Mouse (Mus musculus) midbrain, embryonic 10.5 days (tissue): Measurements from ENCODE around the gene Mptx2. TPM values are rescaled to one million over a fixed set of nuclear protein-coding genes. Genes with fewer than 3 reads are reported as not detected.
"Not testable (repeated sequence)": the region's sequence is repeated elsewhere in the genome, so short reads cannot be mapped to it uniquely, and the experiment has no call there.

Experiments
- DNase-seq: peaks from one replicate; pipeline ENCODE4 v3.0.0-alpha.2; 2017; ENCODE audit warnings: low spot score
- H3K27ac ChIP-seq: fragments of 300-500 bp; sonication (generic); replicated peaks from 2 replicates; pipeline ENCODE4 v1.5.1; 2016; ENCODE audit warnings: mild to moderate bottlenecking
- H3K27me3 ChIP-seq: fragments of 300-500 bp; sonication (generic); 2 replicates; pipeline ENCODE4 v1.6.1; 2016; ENCODE audit warnings: low read depth, mild to moderate bottlenecking; ENCODE audit not compliant: poor library complexity, severe bottlenecking
- H3K36me3 ChIP-seq: fragments of 300-500 bp; sonication (generic); 2 replicates; pipeline ENCODE4 v1.6.1; 2016; ENCODE audit warnings: mild to moderate bottlenecking, moderate library complexity
- H3K4me1 ChIP-seq: fragments of 300-500 bp; sonication (generic); 2 replicates; pipeline ENCODE4 v1.6.1; 2016
- H3K4me3 ChIP-seq: fragments of 300-500 bp; sonication (generic); 2 replicates; pipeline ENCODE4 v1.5.1; 2016; ENCODE audit warnings: mild to moderate bottlenecking, moderate library complexity
- H3K9me3 ChIP-seq: fragments of 300-500 bp; sonication (generic); replicated peaks from 2 replicates; pipeline ENCODE4 v1.6.1; 2016; ENCODE audit warnings: mild to moderate bottlenecking
- WGBS: fragments of 180-500 bp; shearing (Covaris S2); methylation state at CpG from one replicate; pipeline ENCODE4 v1.1.7; 2016; 5-methylcytosine and 5-hydroxymethylcytosine counted together
- polyA plus RNA-seq: library from polyadenylated mRNA; unstranded; fragments of >200 nt; fragmentation: Nextera tagmentation; extraction: Ambion mirVana; gene quantifications from 2 replicates; pipeline ENCODE4 v1.2.1, GENCODE M21; 2016

Mptx2 gene
- polyA plus RNA-seq: not detected in 2 replicates

GRCm38 (mm10) chr1:173277677-173278076 is at the start of gene Mptx2:
Gene Mptx2, minus strand, starts transcription at chr1:173277777.
- 77% methylated on average over 3 of the region's 3 CpGs for WGBS
- no peaks in the 10 kb centered on the region for H3K9me3 ChIP-seq
- H3K27ac ChIP-seq: no peak within 1 kb of the TSS
- H3K27me3 ChIP-seq: no peaks in the 10 kb centered on the region
- no peak within 1 kb of the TSS for H3K4me3 ChIP-seq
- DNase-seq: no peak
- no peaks in the 10 kb centered on the region for H3K36me3 ChIP-seq
- H3K4me1 ChIP-seq: no peaks in the 10 kb centered on the region

- H3K27ac ChIP-seq: no peak overlapping the region
- no peaks in the 10 kb centered on the region for H3K27me3 ChIP-seq
- H3K9me3 ChIP-seq: no peaks in the 10 kb centered on the region
- H3K36me3 ChIP-seq: no peaks in the 10 kb centered on the region
- no peak overlapping the region for H3K4me3 ChIP-seq
- peaks cover 10% of the 10 kb centered on the region; the same call in 1 of the 2 replicates for H3K4me1 ChIP-seq
- WGBS: 73% methylated on average over 1 of the region's 1 CpGs
- no peak for DNase-seq
Measured at GRCm38 (mm10) chr1:173326552-173326951, 49.0 kb upstream of the Mptx2 start.

DNA sequence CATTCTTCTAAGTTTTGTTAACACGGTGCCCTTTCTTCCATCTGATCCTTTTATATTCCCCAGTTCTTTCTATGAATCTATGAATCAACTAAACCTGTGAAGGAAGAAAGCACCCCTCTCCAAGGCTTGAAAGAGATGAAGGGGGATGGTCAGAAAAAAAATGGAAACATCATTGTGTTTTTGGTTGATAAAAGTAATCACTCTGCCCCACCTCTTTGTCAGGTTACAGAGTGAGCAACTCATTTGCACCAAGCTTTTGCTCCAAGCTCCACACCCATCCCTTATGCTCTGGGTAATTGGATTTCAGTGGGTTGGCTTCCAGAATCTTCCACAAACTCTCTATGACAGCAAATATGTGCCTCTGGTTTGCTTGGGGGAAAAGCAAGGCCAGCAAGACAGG is 47.8 kb upstream of the Mptx2 start:
- Histone ChIP-seq H3K4me1 (peaks cover 10% of the 10 kb centered on the region; the same call in 1 of the 2 replicates), H3K27ac (no peak overlapping the region), H3K9me3 (no peaks in the 10 kb centered on the region), H3K27me3 (no peaks in the 10 kb centered on the region), H3K4me3 (no peak overlapping the region), H3K36me3 (no peaks in the 10 kb centered on the region)
- no peak for DNase-seq
- WGBS: 97% methylated on average over 1 of the region's 1 CpGs

DNA sequence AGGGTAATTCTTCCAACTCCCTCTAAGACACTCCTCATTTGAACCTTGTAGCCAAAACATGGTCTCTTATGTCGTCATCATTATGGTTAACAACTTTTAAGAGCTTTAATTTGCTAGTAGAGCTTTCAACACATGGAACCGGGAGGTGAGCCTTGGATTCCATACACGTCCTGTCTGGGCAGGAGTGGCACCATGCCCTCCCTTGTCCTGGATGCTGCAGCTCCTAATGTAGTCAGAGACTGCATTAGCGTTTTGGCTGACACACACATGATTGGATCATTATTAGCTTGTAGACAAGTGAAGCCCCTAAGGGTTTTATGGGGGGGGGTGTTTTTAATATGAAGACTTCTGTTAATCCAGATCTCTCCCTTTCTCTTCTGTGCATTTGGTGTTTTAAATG is 47.4 kb upstream of the Mptx2 start:
- 69% methylated on average over 4 of the region's 4 CpGs for WGBS
- Histone ChIP-seq H3K27me3 (no peaks in the 10 kb centered on the region), H3K4me1 (peaks cover 9% of the 10 kb centered on the region; the same call in 1 of the 2 replicates), H3K27ac (no peak overlapping the region), H3K36me3 (no peaks in the 10 kb centered on the region), H3K4me3 (no peak overlapping the region), H3K9me3 (no peaks in the 10 kb centered on the region)
- DNase-seq: no peak

- Histone ChIP-seq H3K36me3 (no peaks in the 10 kb centered on the region), H3K4me1 (0 out of 2 replicates have a peak, but pooled peaks cover 2% of the 10 kb centered on the region), H3K27ac (no peak overlapping the region), H3K4me3 (no peak overlapping the region), H3K9me3 (no peaks in the 10 kb centered on the region), H3K27me3 (no peaks in the 10 kb centered on the region)
- 41% methylated on average over 5 of the region's 5 CpGs for WGBS
- no peak for DNase-seq
Measured at GRCm38 (mm10) chr1:173323839-173324585, 46.4 kb upstream of the Mptx2 start.

DNA sequence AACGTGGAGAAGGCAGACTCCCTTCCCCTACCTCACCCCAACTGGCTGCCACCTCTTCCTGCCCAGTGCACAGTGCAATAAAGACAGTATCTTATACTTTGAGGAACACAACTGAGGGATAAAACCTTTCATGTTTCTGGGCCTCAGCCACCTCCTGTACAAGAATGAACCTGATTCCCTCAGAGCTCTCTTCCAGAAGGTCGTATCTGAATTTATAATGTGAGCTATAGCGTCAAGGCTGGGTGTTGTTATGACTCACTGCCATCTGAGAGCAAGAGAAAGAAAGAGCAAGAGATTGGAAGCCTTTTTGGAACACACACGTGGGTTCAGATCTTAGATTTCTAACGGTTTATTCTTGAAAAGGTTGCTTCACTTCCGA is 44.7 kb upstream of the Mptx2 start:
- no peaks in the 10 kb centered on the region for H3K4me1 ChIP-seq
- H3K36me3 ChIP-seq: no peaks in the 10 kb centered on the region
- H3K27me3 ChIP-seq: no peaks in the 10 kb centered on the region
- H3K27ac ChIP-seq: no peak overlapping the region
- no peak for DNase-seq
- H3K4me3 ChIP-seq: no peak overlapping the region
- 75% methylated on average over 6 of the region's 6 CpGs for WGBS
- H3K9me3 ChIP-seq: no peaks in the 10 kb centered on the region

- H3K36me3 ChIP-seq: no peaks in the 10 kb centered on the region
- DNase-seq: no peak
- WGBS: 77% methylated on average over 8 of the region's 8 CpGs
- no peak overlapping the region for H3K4me3 ChIP-seq
- no peaks in the 10 kb centered on the region for H3K9me3 ChIP-seq
- H3K27me3 ChIP-seq: no peaks in the 10 kb centered on the region
- no peaks in the 10 kb centered on the region for H3K4me1 ChIP-seq
- H3K27ac ChIP-seq: no peak overlapping the region
Measured at GRCm38 (mm10) chr1:173321593-173322248, 44.1 kb upstream of the Mptx2 start.

GRCm38 (mm10) chr1:173317925-173318477 is 40.4 kb upstream of the Mptx2 start:
- no peak overlapping the region for H3K4me3 ChIP-seq
- no peaks in the 10 kb centered on the region for H3K4me1 ChIP-seq
- no peaks in the 10 kb centered on the region for H3K36me3 ChIP-seq
- no peak overlapping the region for H3K27ac ChIP-seq
- no peaks in the 10 kb centered on the region for H3K9me3 ChIP-seq
- H3K27me3 ChIP-seq: no peaks in the 10 kb centered on the region
- WGBS: 87% methylated on average over 2 of the region's 2 CpGs
- DNase-seq: no peak

DNA sequence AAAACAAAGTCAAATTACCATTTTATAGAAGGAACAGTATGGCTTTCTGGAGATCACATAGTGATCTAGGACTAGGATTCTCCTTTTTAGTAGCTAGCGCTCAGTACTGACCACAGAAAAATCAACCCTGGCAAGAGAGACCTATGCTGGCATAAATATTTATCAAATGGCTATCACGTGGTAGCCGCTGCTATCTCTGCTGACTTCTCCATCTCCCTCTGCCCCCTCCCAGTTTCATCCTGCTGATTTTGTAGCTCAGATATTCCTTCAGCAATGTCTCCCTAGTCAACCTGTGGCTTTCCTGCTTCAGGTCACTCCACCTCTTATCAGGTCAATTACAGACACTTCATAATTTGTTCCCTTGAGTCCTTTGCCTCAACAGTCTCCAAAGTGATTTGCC is 38.1 kb upstream of the Mptx2 start:
- WGBS: 95% methylated on average over 3 of the region's 3 CpGs
- DNase-seq: no peak
- no peaks in the 10 kb centered on the region for H3K4me1 ChIP-seq
- no peaks in the 10 kb centered on the region for H3K9me3 ChIP-seq
- H3K36me3 ChIP-seq: no peaks in the 10 kb centered on the region
- H3K4me3 ChIP-seq: no peak overlapping the region
- H3K27ac ChIP-seq: no peak overlapping the region
- no peaks in the 10 kb centered on the region for H3K27me3 ChIP-seq

- H3K4me3 ChIP-seq, H3K36me3 ChIP-seq, H3K4me1 ChIP-seq, H3K27me3 ChIP-seq, DNase-seq, H3K27ac ChIP-seq, H3K9me3 ChIP-seq: not testable (repeated sequence)
- 84% methylated on average over 7 of the region's 7 CpGs for WGBS
Measured at GRCm38 (mm10) chr1:173313535-173314050, 36.0 kb upstream of the Mptx2 start.

DNA sequence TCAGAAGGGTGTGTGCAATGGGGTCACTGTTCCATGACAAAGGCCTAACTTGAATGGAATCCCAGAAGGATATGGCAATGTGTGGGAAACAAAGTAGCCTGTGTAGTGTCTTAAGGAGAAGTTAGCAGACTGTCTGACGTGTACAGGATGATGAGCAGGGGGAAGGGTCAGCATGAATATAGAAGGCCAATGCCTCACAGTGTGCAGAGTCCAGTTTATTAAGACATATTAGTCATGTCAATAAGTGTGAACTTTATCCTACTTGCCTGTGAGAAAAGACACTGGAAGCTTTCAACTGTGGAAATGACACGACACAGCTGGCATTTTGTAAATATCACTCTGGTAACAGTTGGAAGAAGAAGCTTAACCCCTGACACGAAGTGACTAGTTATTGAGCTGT is 25.2 kb upstream of the Mptx2 start:
- not testable (repeated sequence) for H3K4me1 ChIP-seq, H3K9me3 ChIP-seq, H3K27me3 ChIP-seq, H3K36me3 ChIP-seq, H3K4me3 ChIP-seq, DNase-seq, H3K27ac ChIP-seq
- WGBS: 67% methylated on average over 3 of the region's 3 CpGs

DNA sequence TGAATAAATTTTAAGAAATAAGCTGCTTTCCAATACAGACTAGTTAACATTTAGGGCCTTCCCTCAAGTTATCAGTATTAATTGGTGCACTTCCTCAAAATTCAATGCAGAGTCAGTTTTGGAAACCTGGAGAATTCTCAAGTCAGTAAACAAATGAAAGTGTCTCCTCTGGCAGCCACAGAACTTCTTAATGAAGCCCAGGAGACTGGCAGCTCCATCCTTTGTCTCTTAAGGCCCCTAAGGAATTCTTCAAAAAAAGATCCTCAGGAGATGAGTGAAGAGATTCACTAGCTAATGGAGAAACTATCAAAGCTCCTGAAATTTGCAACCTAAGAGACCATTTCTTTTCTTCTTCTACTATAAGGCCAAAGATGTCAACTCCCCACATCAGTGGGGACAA is 11.9 kb downstream of the Mptx2 start, which contains the start of gene Olfr418:
Olfr418 (plus strand) TSS at position 301 of the 400 bp plus-strand sequence.
- Histone ChIP-seq H3K9me3 (no peaks in the 10 kb centered on the region), H3K4me3 (no peak within 1 kb of the TSS), H3K27ac (no peak within 1 kb of the TSS), H3K27me3 (no peaks in the 10 kb centered on the region), H3K36me3 (no peaks in the 10 kb centered on the region), H3K4me1 (no peaks in the 10 kb centered on the region)
- DNase-seq: no peak

- H3K36me3 ChIP-seq: no peaks in the 10 kb centered on the region
- 96% methylated on average over 3 of the region's 3 CpGs for WGBS
Measured at GRCm38 (mm10) chr1:173249888-173250287, 27.7 kb downstream of the Mptx2 start.

More at GRCm38 (mm10) chr1:173249888-173250287, 27.7 kb downstream of the Mptx2 start:
- DNase-seq: no peak
- no peak overlapping the region for H3K27ac ChIP-seq
- H3K4me1 ChIP-seq: no peaks in the 10 kb centered on the region
- no peaks in the 10 kb centered on the region for H3K27me3 ChIP-seq
- no peak overlapping the region for H3K4me3 ChIP-seq
- H3K9me3 ChIP-seq: no peaks in the 10 kb centered on the region
